ENCODE assay signal across 21 mouse cellular contexts in genomic region chr7:110392576-110392975, GRCm38 (mm10).
DNase-seq lines count a peak whose midpoint lies in the region; ATAC-seq lines count a peak whose summit lies in the region.
"Had no signal": no experiment of that assay in that cellular context is flagged by ENCODE, and none has a peak within 500 bp of the region (broad histone marks: within the 10 kb centered on the region; RNA-seq: fewer than 3 reads in every experiment).

No protein-coding gene starts in this region.

- intact Hi-C loops in left cerebral cortex, postnatal 25 days (cut with DNase I), result no loop called here

- no peak overlapping the region for H3K4me3 ChIP-seq in heart, embryonic 11.5 days (ENCODE audit: low read depth, low read length)
- H3K4me3 ChIP-seq: embryonic facial prominence, embryonic 10.5 days; forebrain, embryonic 13.5 days; heart, embryonic 13.5 days; hindbrain, embryonic 13.5 days; limb, embryonic 12.5 days; liver, embryonic 13.5 days had no signal

- H3K27me3 ChIP-seq in heart, embryonic 11.5 days (ENCODE audit: control insufficient read depth, insufficient read depth, low read length), result no peaks in the 10 kb centered on the region
- H3K27me3 ChIP-seq: forebrain, embryonic 13.5 days; heart, embryonic 13.5 days; hindbrain, embryonic 13.5 days; limb, embryonic 12.5 days; liver, embryonic 13.5 days had no signal

- H3K27ac ChIP-seq in heart, embryonic 11.5 days (ENCODE audit: low read depth, low read length), result no peak overlapping the region
- H3K27ac ChIP-seq: embryonic facial prominence, embryonic 10.5 days; forebrain, embryonic 13.5 days; heart, embryonic 13.5 days; hindbrain, embryonic 13.5 days; limb, embryonic 12.5 days; liver, embryonic 13.5 days had no signal

- H3K9ac ChIP-seq in heart, embryonic 11.5 days (ENCODE audit: low read depth, low read length), result no peak overlapping the region
- H3K9ac ChIP-seq: forebrain, embryonic 13.5 days; heart, embryonic 13.5 days; hindbrain, embryonic 13.5 days; limb, embryonic 12.5 days; liver, embryonic 13.5 days had no signal

- H3K4me2 ChIP-seq in heart, embryonic 11.5 days, result no peak overlapping the region
- H3K4me2 ChIP-seq: forebrain, embryonic 13.5 days; heart, embryonic 13.5 days; hindbrain, embryonic 13.5 days; limb, embryonic 12.5 days; liver, embryonic 13.5 days had no signal

- H3K9me3 ChIP-seq in heart, embryonic 11.5 days (replicated peaks; ENCODE audit: control insufficient read depth, low read length), result no peaks in the 10 kb centered on the region
- H3K9me3 ChIP-seq: embryonic facial prominence, embryonic 10.5 days; forebrain, embryonic 13.5 days; heart, embryonic 13.5 days; hindbrain, embryonic 13.5 days; limb, embryonic 12.5 days; liver, embryonic 13.5 days had no signal

- no peaks in the 10 kb centered on the region for H3K36me3 ChIP-seq in heart, embryonic 11.5 days (ENCODE audit: control insufficient read depth, insufficient read depth, low read length)
- H3K36me3 ChIP-seq: liver, embryonic 13.5 days had no signal

- 54% methylated on average over 6 of the region's 6 CpGs for WGBS in heart, embryonic 11.5 days (ENCODE audit: insufficient replicate concordance)

- peak; percentile 62 to 81 for DNase-seq in heart, adult 18-20 months
- peak; percentile 14 for DNase-seq in urinary bladder, postnatal 25 days (ENCODE audit: low spot score)
- DNase-seq in urinary bladder, adult 2 months (ENCODE audit: low spot score), result no peak
- peak; percentile 30 for DNase-seq in lung, postnatal 10 days
- no peak for DNase-seq in left cerebral cortex, postnatal 25 days (ENCODE audit: low spot score in 2 of 2)
- DNase-seq: adrenal gland, postnatal 10 days; B cell, adult 2 months; cerebellum, adult 11-12 months; cerebellum, postnatal 36 days; kidney, adult 9 months; liver, embryonic 13.5 days; right cerebral cortex, adult 18-20 months; spleen, adult 18-20 months had no signal

- ATAC-seq in heart, embryonic 11.5 days (replicated peaks; ENCODE audit: insufficient number of reproducible peaks, low FRiP score, low TSS enrichment), result no peak
- ATAC-seq in megakaryocyte progenitor cell, adult 5-6 weeks (replicated peaks; ENCODE audit: poor library complexity), result no peak
- ATAC-seq: forebrain, embryonic 13.5 days; midbrain, embryonic 16.5 days had no signal

- H3K4me1 ChIP-seq in heart, embryonic 11.5 days (ENCODE audit: control insufficient read depth, insufficient read depth, low read length), result no peaks in the 10 kb centered on the region; the same call in 1 of the 2 replicates
- H3K4me1 ChIP-seq: hindbrain, embryonic 13.5 days; limb, embryonic 12.5 days; liver, embryonic 13.5 days had no signal

Comparison
In these comparisons a context has a peak if more than half of its experiments do, and no peak if none do; other contexts are left out.
1. DNase-seq: peak in heart, adult 18-20 months (2 of 2), urinary bladder, postnatal 25 days (single experiment) and lung, postnatal 10 days (single experiment); none in urinary bladder, adult 2 months (single experiment) and left cerebral cortex, postnatal 25 days (0 of 2).